Mouse (Mus musculus): ENCODE data around the gene Bach2.

The Bach2 gene

GRCm38 (mm10) chr4:32326860-32327259 is 88.3 kb downstream of the Bach2 start:
- DNase-seq (ENCODE audit: low read depth, low spot score) = no peak

- no peak for DNase-seq (ENCODE audit: low read depth, low spot score)
Observed at GRCm38 (mm10) chr4:32327626-32328025, 89.0 kb downstream of the Bach2 start.

- DNase-seq (ENCODE audit: low read depth, low spot score) = no peak
Observed at GRCm38 (mm10) chr4:32328561-32328960, 90.0 kb downstream of the Bach2 start.

- no peak for DNase-seq (ENCODE audit: low read depth, low spot score)
Observed at GRCm38 (mm10) chr4:32330584-32331314, 92.1 kb downstream of the Bach2 start.

- DNase-seq (ENCODE audit: low read depth, low spot score) = no peak
Observed at GRCm38 (mm10) chr4:32332028-32332427, 93.4 kb downstream of the Bach2 start.

- DNase-seq (ENCODE audit: low read depth, low spot score) = no peak
Observed at GRCm38 (mm10) chr4:32334131-32334530, 95.5 kb downstream of the Bach2 start.

GRCm38 (mm10) chr4:32334765-32335164 is 96.2 kb downstream of the Bach2 start:
- DNase-seq (ENCODE audit: low read depth, low spot score) = no peak

GRCm38 (mm10) chr4:32335659-32336058 is 97.1 kb downstream of the Bach2 start:
- no peak for DNase-seq (ENCODE audit: low read depth, low spot score)

GRCm38 (mm10) chr4:32336642-32337041 is 98.0 kb downstream of the Bach2 start:
- DNase-seq (ENCODE audit: low read depth, low spot score) = no peak

- DNase-seq (ENCODE audit: low read depth, low spot score) = no peak
Observed at GRCm38 (mm10) chr4:32337638-32338037, 99.0 kb downstream of the Bach2 start.

GRCm38 (mm10) chr4:32338451-32338850 is 99.8 kb downstream of the Bach2 start:
- no peak for DNase-seq (ENCODE audit: low read depth, low spot score)

- DNase-seq (ENCODE audit: low read depth, low spot score) = no peak
Observed at GRCm38 (mm10) chr4:32340844-32341243, 102.2 kb downstream of the Bach2 start.

- no peak for DNase-seq (ENCODE audit: low read depth, low spot score)
Observed at GRCm38 (mm10) chr4:32342269-32342668, 103.7 kb downstream of the Bach2 start.

GRCm38 (mm10) chr4:32343256-32344165 is 104.9 kb downstream of the Bach2 start:
- no peak for DNase-seq (ENCODE audit: low read depth, low spot score)

GRCm38 (mm10) chr4:32344276-32344675 is 105.7 kb downstream of the Bach2 start:
- no peak for DNase-seq (ENCODE audit: low read depth, low spot score)

GRCm38 (mm10) chr4:32347202-32347601 is 108.6 kb downstream of the Bach2 start:
- no peak for DNase-seq (ENCODE audit: low read depth, low spot score)

GRCm38 (mm10) chr4:32347711-32348110 is 109.1 kb downstream of the Bach2 start:
- no peak for DNase-seq (ENCODE audit: low read depth, low spot score)

GRCm38 (mm10) chr4:32349361-32349760 is 110.8 kb downstream of the Bach2 start:
- no peak for DNase-seq (ENCODE audit: low read depth, low spot score)

GRCm38 (mm10) chr4:32351236-32351635 is 112.6 kb downstream of the Bach2 start:
- DNase-seq (ENCODE audit: low read depth, low spot score) = no peak

GRCm38 (mm10) chr4:32351661-32352246 is 113.2 kb downstream of the Bach2 start:
- no peak for DNase-seq (ENCODE audit: low read depth, low spot score)

GRCm38 (mm10) chr4:32352442-32352841 is 113.8 kb downstream of the Bach2 start:
- no peak for DNase-seq (ENCODE audit: low read depth, low spot score)

GRCm38 (mm10) chr4:32352842-32353241 is 114.2 kb downstream of the Bach2 start:
- DNase-seq (ENCODE audit: low read depth, low spot score) = no peak

All from brain, embryonic 18.5 days (tissue).